Mouse (Mus musculus) heart, adult 11 months (tissue): Measurements from ENCODE around the gene Lipt2.

ENCODE experiments used
- DNase-seq: peaks from one replicate; pipeline ENCODE4 v3.0.0; 2022

Gene Lipt2

DNA sequence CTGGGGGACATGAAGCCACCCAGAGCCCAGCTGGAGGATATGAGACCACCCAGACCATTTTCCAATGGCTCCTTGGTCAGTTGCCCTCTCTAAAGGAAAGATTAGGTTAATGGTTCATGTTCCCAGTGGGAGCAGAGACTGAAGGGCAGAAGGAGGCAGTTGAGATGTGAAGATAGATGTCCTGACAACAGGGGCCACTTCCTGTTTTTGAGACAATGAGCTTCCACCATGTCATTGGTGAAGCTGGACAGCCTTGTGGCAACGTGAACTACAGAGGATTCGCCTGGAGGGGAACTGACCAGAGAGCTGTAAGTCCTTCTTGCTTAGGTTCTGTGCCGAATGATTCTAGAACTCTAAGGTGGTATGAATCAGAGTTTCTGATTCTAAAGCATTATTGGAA lies 17.2 kb downstream of the Lipt2 start, which contains the start of gene Kcne3:
Gene Kcne3 (plus strand): TSS at position 234 of the 400 bp plus-strand sequence.
- DNase-seq: peak; percentile 89

DNA sequence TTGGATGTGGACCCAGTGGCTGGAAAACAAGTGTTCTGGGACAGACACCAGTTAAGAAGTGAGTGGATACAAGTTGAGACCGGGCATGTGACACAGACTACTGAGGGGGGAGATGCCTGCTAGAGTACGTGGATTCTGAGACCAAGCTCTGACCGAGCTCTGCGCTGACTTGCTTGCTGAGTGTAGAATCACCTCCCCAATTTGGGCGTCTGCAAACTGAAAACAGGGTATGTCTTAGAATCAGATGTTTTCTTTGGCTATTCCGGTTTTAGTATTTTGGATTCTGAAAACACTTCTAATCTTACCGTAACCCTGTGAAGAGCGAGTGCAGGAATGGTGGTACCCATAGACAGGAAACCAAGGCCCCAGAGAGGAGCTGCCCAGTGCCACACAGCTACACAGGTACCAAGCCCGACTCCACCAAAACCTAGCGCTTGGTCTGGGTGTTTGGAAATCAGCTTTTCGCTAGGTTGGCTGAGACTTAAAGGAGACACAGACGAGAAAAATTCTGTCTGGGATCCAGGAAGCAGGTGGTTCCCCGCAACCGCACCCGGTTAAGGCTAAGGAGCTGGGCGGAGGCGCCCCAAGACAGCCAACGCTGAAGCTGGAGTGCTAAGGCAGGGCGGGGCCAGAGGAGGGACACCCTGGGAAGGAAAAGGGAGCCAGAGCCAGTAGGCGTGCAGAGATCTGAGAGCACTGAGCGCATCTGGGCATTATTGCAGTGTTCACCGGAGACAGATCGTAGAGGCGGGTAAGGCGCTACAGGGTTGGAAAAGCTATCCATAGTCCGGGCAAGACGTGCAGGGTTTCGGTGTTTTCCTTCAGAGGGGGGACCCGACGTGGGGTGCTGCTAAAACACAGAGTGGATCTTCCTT lies 19.2 kb downstream of the Lipt2 start:
- peak; percentile 98 for DNase-seq

DNA sequence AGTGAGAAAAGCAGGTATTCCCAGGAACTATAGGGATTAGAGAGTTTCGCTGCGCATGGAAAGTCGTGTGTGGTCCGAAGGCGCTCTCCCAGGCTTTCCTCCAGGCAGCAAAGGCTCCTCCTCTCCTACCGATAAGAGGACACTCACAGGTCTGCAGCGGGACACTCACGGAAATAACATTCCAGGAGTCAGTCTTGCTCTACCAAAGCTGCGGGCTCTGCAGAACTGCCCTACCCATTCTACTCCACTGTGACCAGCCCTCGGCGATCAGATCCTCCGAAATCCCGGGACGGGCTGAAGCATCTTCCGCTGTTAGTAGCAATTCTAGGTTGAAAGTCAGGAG lies 19.8 kb downstream of the Lipt2 start:
- no peak for DNase-seq

DNA sequence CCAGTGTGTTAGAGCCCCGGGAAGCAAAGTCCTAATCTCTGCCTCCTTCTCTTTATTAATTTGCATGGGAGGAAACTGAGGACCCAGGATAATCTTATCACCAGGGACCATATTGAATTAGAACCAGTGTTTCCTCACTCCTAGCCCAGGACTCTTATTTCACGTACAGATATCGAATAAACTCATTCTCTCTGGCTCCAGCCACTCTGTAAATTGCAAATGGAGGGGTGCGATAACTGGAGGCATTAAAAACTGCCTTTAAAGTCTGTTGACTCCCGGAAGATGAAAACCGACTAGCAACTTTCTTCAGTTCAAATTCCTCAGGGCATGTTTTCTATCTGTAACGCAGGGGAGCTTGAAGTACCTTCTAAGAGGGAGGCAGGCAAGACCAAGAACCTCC lies 20.3 kb downstream of the Lipt2 start:
- DNase-seq: no peak

DNA sequence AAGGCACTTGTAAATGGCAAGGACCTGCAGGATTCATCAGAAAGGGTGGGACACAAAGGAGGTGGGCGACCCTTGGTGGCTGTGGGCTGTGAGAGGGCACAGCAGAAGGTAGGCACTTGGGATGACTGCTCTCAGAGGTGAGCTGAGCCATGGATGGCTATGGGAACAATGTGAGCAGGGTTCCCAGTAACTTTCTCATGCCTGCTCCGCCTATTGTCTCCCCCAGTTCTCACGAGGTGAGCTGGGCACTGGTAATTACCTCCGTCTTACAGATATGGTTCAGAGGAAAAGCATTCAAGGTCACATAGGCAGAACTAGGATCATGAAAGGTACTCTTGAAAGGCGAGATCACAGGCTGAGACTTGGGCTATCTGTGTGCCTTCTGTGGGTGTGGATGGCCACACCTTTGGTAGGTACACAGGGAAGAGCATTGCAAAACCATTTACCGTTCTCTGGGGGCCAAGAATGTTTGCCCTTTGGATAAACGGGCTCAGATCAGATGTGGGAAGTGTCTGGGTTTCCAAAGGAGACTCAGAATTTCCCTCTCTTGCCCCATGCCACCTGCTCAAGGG lies 20.8 kb downstream of the Lipt2 start:
- peak; percentile 27 for DNase-seq

DNA sequence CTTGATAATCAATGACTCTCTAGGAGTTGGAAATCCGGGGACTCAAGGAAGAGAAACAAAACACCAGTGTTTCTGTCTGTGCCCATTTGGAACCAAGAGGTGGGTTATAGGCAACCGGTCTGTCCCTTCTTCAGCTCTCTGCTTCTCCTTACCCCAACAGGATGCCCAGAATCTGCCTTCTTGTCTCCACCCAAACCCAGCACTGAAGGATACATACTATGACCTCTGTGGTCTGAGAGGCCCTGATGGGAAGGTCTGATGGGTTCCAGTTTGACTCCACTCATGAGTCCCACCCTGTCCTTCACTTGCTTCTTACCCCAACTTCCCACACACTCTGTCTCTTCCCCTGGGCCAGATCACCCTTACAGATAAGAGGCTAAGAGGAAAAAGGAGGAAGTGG lies 22.1 kb downstream of the Lipt2 start:
- peak; percentile 86 for DNase-seq

DNA sequence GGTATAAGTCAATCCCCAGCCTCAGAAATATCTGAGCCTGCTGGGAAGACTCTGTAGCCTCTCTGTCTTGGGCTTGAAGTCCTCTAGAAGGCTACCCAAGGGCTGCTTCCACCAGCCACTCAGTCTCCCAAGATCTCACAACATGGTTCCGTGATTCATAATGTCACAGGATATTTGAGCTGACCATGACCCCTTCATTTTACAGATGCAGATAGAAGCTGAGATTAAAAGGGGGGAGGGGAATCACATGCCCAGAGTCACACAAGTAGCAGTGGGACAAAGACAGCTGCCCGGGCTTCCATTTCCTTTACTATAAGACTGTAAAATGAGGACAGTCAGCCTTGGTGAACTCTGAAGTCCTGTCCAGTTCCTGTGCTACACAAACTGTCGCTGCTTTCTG lies 22.5 kb downstream of the Lipt2 start:
- DNase-seq: peak; percentile 73

DNA sequence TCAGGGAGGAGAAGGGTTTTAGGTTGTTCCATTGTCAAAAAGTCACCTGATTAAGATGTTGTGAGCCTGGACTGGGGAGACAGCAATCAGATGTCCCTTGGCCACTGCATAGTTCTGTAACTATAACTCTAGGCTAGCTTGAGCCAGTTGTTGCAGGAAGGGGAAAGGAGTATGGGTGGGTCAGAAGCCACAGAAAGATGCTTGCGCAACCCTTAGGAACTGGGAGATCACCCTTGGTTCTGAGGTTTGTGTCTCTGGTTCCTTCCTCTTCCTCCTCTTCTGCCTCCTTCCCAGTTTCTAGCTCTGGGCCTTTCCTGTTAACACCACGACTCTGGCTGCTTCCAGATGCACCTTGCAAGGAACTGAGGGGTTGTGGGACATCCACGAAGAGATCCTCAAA lies 23.3 kb downstream of the Lipt2 start:
- DNase-seq: peak; percentile 93

DNA sequence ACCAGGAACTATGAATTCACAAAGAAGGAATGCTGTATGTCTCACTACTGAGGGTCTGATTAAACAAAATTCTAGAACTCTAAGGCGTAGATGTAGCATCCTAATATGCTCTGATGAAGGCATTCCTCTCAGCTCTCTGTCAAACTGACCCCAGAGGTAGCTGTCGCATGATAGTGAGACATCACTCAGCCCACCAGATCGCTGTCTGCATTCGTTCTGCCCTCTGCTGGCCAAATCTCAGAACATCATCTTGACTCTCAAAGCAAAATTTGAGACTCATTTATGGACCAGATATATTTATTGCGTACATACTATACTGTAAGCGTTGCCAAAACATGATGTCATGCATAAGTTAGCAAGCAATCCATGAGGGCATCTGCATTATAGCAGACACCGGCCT lies 28.5 kb downstream of the Lipt2 start:
- DNase-seq: peak; percentile 54

DNA sequence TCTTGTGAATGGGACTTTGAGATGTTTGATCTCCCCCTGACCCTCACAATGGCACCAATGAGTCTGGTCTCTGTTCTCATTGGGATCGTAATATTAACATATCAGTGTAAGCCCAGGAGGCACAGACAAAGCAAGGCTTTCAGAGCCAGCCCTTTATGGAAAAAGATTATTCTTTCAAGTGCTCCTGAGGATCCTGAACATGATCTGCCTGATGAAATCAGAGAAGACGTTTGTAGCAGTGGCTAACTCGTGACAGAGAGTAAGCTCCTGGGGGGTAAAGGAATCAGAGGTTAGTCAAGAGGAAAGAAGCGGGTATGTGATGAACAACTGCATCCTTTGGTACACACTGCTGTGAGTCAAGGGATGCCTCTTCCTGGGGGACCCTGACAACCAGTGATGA lies 31.1 kb downstream of the Lipt2 start:
- peak; percentile 87 for DNase-seq

DNA sequence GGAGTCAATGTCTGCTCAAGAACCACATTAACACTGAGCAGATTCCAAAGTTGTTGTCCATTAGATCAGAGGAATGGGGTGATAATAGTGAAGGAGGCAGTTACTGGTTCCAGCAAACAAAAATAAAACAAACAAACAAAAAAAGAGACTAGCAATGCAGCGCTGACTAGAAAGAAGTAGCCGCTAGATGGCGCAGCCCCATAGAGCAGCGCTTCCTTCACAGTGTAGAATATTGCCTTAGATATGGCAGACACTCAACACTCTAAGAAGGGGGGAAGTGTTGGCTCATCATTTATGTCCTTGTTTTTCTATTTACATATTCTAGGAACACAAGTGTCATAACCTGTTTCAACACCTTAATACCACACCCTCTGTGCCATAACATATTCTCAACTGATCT lies 31.7 kb downstream of the Lipt2 start:
- peak; percentile 29 for DNase-seq

DNA sequence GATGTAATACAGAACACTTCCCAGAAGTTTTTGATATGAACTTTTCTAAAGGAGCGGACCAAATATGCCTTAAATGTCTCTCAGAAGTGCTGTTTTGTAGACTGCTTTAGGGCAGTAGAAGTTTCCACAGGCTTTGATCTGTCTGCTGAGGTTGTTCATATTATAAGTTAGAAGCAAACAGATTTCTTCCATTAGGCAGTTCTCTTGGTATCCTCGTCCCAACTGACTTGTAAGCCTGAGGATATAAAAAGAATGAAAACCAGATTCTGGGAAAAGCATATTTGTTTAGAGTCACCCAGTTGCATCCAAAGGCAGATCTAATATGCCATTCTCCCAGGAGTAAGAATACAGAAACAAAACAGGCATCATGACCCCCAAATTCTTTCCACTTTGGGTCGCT lies 42.1 kb downstream of the Lipt2 start:
- DNase-seq: no peak

DNA sequence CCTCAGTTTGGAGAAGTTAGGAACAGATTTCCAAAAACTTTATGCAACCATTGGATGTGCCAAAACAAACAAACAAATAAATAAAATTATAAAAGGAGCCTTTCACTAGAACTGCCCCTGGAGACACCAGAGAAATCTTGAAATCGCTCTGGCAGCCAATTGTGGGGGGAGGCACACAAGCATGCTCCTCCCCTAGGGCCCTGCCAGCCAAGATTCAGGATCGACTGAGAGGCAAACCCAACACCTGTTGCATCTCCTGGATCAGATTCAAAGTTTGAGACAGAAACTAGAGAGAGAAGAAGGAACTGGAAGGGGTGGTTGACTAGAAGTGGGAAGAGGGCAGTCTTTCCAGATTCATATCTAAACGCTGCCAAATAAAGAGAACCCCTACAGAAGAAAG lies 44.5 kb downstream of the Lipt2 start:
- DNase-seq: no peak

DNA sequence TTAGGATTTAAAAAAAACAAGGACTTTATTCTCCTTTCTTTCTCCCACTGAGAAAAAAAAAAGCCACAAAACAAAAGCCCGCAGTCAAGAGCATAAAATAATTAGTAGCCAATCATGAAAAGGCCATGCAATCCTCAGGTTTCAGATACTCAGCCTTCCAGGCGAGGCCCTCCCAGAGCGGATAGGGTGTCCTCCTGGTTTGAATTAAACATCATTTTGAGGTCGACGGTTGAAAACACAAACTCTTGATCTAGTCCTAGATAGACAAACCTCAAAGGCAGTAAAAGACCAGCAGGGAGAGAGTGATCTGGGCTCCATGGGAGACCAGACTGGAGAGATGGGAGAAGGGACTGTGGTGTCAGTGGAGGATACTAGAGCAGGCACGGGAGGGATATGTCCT lies 45.8 kb downstream of the Lipt2 start:
- DNase-seq: no peak

DNA sequence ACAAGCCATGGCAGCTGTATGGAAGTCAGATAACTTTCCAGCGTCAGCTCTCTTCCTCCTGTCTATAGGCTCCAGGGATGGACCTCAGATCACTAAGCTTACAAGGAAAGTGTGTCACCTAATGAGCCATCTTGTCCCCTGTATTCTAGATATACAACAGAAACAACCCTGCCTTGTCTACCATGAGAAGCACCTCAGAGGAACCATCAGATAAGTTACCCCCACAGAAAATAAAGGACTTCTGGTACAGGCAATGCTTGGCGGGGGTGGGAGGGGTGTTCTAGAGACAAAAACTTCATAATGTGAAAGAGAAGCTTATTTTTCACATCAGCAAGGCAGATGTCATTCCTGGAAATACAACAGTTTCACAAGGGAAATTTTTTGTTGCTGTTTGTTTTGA lies 47.1 kb downstream of the Lipt2 start:
- no peak for DNase-seq

DNA sequence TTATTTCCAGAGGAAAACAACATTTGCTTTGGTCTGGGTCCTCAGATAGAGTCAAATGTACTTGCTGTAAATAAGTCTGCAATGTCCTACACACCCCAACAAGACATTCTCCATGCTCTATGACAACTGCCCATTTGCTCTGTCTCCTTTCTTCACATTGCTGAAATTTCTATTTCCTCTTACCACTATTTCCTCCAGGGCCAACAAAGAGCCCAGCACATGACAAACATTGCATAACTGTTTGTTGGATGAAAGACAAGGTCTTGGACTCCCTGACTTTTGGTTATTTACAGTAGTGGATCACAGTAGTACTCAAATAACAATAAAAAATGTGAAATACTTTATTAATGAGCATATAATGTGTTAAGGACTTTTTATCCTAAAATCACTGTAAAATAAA lies 48.8 kb downstream of the Lipt2 start:
- no peak for DNase-seq
